Mouse (Mus musculus) ZHBTc4 (cell line): ENCODE measurements around the gene Cxcr2.
A peak's percentile ranks its signal among the peaks of the same experiment; 100 is the strongest.

ENCODE experiments used
- DNase-seq: peaks from one replicate; pipeline ENCODE4 v3.0.0-alpha.2; 2011; ENCODE audit warnings: low read depth, low spot score

Gene Cxcr2

DNA sequence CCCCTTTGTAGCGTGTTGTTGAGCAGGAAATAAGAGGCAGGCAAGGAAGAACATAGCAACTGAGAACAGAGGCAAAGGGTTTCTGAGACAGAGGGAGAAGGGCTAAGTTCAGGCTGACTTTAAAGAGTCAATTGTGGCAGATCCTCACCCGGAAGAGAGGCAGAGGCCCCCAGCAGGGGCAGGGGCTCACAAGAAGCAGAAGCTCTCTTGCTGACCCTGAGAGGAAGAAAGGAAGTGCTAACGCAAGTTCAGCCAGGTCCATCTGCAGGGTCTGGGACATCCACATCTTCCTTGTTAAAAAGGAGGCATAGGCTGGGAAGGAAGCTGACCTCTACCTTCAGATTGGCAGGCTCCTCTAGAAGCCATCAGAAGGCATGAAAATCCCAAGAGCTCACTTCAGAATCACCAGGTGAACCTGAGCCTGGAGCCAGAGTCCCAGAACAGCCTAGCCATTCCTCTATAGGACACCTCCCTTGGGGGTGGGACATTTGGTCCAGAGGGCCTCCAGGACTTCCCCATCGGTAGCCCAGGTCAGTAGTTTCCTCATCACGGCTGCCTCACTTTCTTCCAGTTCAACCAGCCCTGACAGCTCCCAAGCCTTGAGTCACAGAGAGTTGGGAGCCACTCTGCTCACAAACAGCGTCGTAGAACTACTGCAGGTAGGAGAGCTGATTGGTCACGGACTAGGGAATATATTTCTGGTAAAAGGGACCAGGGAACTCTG is at the start of gene Cxcr2:
Gene Cxcr2, plus strand, starts transcription at position 529 of the 724 bp plus-strand sequence.
- no peak for DNase-seq

DNA sequence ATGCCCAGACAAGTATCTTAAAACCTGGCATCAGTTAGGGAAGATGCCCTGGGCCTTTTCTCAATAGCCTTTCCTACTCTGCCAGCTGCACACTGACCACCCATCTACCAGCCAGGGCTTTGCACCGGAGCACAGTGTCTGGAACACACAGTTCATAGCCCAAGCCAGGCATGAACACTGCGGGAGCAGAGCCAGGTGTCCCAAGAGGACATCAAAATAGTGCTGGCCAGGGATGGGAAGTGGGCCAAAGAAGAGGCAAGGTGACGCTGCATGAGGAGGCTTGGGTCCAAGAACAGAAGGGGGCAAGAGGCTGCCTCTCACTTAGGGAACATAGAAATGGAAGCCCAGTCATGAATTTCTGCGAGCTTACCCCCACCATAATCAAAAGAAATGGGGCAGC is 48.1 kb upstream of the Cxcr2 start:
- DNase-seq = no peak

DNA sequence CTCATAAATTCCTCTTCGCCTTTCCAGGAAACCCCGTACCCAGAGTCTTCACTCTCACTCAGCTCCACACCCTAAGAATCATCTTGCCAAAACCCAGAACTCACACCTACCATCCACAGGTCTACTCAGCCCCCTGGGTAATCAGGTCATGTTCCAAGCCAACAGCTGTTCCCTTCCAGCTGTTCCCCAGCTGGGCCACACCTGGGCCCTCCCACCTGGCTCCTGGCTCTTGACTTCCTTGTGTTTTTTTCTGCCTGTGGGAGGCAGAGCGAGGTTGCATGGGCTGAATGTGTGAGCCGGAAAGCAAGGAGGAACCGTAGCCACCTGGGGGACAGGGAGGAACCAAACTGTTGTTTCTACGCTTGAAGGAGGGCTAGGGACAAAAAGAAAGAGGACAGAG is 47.6 kb upstream of the Cxcr2 start:
- peak; percentile 64 for DNase-seq

DNA sequence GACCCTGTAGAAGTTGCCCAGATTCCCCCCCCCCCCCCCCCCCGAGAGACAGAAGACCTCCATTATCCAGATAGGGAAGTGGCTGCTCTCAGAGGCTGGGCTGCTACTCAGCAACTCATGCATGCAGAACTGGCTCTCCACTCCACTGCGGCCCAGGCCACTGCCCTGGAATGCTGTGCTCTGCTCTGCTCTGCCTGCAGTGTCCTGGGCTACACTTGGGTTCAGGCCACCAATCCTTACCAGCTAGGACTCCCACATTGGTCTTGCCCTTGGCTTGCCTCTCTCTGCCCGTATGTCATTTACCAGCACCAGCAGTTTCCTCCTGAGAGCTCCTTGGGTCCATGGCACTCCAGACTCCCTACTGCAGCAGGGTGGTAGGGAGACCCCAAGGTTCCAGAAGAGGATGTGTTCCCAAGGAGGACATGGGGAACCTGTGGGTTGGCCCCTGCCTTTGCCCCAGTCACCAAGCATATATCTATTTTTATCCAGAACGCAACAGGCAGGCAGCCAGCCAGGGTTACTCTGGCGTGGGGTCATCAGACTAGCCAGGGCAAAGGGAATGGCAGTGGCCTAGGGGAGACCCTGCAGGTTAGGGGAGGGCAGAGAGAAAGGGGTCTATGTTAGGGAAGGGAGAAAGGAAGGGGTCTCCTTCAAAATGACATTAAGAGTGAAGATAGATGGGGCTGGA is 45.7 kb upstream of the Cxcr2 start:
- DNase-seq = no peak

DNA sequence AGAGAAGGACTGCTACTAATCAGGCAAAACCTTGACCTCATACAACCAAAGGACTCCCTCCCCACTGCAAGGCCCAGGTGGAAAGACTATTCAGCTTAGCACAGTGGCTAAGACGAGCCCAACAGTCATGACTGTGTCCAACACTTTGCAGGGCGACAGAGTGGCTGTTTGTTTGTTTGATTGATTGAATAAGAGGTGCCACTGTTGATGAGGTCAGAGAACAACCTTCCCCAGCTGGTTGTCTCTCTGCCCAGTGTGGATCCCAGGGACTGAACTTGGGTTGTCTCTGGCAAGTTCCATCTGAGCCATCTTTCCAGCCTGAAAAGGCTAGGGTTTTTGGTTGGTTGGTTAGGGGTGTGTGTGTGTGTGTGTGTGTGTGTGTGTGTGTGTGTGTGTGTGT is 44.1 kb upstream of the Cxcr2 start:
- no peak for DNase-seq

DNA sequence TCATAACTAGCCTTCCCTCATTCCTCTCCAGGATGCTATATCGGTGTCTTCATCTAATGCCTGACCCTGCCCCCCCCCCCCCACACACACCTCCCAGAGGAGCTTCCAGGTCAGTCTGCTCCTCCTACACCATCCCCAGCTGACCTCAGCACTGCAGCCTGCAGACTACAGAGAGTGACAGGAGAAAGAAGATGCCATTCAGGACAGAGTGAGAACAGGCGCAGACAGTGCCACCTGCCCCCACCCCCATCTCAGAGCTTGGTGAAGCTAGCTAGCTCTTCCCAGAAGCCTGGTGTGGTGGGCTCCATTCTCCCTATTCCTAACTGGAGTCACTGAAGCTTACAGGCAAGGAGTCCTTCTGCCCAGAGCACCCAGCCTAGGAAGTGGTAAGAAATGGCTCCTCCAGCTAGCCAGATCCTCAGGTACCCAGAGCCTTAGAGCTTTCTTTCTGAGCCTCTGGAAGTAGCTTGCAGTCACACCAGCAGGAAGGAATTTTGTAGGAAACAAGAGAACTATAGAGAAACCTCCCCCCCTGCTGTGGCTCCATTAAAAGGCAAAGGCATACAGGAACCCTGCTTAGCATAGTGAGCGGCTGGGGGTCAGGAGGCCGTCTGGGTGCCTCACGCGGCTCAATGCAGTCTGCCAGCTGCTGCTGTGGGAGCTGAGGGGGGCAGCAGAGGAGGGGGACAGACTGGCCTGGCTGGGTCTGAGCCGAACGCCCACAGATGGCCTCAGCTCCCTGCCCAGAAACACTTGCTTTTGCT is 42.7 kb upstream of the Cxcr2 start:
- peak; percentile 98 for DNase-seq

DNA sequence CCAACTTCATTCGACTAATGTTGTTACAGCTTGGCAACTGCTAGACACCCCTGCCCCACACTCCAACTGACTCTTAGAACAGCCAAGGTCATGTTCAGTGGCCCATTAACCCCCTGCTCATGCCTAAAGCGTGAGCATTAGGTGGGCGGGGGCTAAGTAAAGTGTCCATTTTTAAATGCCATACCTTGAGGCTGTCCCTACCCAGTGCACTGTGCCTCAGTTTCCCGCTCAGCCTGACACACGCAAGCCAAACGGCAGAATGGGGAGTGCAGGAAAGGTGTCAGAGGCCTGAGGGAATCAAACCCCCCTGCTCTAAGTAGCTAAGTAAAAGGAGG is 42.1 kb upstream of the Cxcr2 start:
- peak; percentile 91 for DNase-seq

DNA sequence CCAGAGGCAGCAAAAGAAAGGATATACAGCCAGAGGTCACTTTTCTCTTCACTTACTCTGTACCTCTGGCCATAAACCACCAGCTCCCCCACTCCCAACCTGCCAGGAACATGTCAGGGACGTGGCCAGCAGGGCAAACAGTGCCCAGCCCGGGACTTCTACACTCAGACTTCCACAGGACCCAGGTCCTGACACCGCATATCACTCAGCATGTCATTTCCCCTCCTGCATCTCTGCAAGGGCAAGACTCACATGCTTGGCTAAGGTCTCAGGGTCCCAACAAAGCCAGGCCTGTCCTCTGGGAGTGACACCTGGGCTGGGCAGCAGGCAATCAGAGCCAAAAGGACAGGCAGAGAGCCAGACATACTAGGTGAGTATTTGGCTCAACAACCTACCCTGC is 40.7 kb upstream of the Cxcr2 start:
- DNase-seq = no peak

DNA sequence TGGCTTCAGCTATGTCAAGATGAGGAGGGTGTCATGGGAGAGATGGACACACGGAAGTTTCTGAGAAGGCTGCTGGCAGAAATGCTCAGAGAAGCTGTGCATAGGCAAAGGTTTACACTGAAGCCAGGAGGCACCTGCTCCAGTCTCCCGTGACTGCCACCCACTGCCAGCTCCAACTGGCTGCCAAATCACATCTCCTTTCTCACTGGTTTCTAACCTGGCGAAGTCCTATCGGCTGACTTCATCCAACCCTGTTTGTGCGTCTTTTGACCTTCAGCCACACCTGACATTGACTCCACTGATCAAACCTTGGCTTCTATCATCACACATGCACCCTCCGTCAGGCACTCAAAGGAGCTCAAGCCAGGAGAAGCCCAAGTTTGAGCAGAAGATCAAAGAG is 35.9 kb upstream of the Cxcr2 start:
- DNase-seq = no peak

DNA sequence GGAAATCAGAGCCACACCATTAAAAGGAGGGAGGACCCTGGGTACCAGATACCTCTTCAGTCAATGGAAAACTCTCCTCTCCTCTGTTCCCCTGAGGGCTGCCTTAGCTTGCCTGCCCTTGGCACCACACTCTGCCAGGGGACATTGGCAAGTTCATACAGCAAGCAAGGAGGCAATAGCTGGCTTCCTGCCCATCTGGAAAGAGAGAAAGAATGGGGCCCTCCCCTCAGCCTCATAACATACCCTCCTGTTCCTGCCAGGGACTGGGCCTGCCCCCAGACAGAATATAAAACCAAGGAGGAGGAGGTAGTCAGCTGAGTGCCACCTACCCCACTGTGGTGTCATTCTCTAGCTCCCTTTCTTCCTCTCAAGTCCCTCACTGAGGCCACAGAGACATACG is 34.7 kb upstream of the Cxcr2 start:
- no peak for DNase-seq

DNA sequence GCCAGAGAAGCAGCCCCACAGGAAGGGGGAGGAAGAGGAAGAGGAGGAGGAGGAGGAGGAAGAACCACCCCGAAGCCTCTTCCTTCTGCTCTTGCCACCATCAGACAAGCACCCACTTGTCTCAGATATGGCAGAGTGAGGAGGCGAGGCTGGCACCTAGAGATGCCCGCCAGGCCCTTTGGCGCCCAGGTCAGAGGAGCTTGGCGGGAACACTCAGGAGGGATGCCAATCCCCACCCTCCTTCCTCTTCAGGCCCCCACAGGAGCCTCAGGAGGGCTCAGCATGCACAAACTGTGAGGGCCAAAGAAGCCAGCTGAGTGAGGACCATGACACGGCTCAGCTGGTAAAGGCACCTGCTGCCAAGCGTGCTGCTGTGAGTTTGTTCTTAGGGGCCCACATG is 32.7 kb upstream of the Cxcr2 start:
- no peak for DNase-seq

DNA sequence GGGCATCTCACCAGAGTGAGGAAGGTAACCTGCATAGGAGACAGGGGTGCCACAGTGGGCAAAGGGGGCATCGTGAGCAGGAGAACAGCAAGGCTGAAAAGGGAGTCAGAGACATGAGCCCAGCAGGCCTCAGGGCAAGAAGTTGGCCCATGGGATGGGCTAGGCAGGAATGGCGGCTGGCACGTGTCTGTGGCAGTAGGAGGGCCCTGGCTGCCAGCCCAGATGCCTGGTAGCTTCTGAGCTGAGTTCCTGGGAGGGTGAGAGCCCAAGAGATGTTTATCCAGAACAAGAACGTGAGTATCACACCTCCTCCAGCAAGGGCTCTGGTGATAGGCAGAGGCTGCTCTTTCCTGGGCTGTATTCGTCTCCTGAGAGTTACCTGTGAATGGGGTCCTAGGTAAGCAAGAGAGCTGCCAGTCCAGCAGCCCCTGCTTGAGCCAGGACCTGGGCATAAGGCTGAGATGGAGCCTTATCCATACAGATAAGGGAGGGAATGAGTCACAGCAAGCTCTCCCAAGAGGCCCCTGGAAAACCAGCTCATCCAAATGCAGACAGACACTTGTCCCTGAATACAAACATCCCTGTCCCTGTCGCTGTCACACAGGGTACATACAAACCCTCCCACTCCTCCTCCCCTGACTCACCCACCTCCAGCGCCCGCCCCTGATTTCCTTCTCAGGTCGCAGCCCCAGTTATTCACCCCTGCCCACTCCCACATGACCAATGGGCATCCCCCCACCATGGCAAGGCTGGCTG is 31.8 kb upstream of the Cxcr2 start:
- DNase-seq = no peak

DNA sequence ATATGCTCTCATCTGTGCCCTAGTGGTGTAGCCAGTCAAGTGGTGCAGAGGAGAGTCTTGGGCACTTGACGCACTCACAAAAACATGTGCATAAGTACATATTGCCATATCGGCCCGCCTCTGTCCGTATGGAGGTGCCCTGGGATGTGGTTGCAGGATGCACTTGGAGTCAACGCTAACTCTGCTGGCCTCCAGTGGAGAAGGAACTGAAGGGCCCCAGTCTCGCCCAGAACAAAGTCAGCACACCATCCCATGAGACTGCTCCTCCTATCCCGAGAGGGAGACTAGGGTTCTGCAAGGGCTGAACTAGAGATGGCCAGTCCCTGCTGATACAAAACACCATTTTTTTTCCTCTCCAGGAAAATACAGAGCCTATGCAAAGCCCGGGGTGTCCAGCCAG is 30.6 kb upstream of the Cxcr2 start:
- DNase-seq = no peak

DNA sequence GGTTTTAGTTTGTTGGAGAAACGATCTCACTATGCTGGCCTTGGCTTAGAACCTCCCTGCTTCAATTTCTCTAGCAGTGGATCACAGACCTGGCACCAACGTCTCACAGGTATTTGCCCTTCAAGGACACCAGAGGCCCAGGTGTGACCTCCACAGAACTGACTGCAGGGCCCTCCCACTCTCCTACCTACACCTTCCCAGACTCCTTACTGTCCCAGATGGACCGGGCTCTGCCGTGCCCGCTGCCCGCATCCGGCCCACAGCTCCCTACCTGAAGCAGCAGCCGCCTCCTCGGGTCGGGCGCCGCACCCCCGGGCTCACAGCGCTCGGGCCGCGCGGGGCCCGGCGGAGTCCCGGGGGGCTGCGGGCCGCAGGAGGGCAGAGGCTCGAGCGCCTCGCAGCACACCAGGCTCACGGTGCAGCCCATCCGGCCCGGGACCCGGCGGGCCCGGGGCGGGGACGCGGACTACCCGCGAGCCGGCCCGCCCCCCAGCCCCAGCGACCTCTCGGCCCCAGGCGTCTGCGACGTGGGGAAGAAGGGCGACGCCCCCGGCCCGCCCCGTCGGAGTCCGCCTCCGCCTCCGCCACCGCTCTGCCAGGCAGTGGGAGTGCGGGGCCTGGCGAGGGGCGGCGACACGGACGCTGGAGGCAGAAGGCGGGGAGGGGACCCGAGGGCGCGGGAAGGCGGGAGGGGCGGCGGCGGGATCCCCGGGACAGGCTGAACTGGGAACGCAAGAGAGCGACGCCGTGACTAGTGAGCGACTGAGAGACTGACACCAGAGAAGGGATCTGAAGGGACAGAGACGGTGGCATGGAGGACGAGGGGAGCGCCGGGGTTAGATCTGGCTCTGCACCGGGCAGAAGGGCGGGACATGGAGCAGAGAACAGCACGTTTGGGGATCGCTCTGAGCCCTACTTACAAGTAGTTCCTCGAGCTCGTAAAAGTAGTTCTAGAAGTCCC is 29.5 kb upstream of the Cxcr2 start, which contains the start of gene Tns1:
Gene Tns1, minus strand, starts transcription at position 429 of the 961 bp plus-strand sequence.
- peak; percentile 82 for DNase-seq

DNA sequence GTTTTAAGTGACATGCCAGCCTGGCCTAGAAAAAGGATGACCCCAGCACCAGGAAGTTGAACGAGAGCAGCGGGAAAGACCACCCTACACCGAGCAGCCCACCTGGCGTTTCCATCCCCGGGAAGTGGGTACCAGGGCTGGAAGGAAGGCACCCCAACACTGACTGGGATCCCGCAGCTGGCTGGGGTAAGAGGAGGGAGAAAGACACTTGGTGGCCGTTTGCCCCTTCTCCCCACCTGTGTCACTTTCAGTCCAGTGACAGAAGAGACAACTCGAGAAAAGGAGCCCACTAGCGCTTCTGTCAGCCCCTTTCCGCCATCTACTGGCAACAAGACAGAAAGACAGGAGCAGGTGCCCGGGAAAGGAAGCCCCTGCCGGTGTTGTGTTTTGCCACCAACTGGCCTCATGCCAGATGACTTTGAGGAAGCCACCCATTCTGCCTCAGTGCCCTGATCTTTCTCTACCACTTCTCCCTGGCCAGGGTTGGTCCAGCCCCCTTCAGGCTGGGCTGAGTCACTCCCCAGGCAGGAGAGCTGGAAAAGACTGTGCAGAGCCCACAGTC is 28.7 kb upstream of the Cxcr2 start, which contains the start of gene Rufy4:
Gene Rufy4, plus strand, starts transcription at position 551 of the 562 bp plus-strand sequence.
- DNase-seq = peak; percentile 90

DNA sequence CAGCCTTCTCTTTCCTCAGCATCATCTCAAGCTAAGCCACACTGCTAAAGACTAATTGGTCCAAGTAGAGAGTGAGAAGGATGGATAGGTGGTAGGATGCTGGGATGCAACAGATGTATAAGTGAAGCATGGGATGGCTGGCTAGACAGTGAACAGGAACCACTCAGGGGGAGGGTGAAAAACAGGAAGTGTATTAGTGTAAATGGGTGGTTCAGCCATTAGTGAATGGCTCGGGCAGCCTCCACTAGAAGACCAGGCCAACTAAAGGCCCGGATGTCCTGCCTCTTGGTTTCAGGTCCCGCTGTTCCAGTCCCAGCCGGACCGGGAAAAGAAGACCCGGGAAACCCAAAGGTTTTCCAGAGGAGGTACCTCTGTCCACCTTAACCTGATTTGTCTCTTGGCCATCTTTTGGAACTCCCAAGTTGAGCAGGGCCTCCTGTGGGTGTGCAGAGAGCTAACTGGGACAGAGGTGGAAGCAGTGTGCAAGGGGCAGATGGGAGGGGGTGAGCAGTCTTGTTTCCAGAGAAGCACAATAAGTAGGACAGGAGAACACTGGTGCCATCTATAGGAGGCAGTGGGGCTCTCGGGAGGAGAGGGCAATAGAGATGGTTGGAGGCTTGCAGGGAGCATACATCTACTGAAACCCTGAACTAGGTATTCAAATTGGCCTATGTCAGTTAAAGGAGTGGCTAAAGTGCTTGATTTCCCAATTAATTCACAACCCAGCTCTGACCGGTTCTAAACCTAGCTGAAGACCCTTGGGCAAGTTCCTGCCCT is 22.7 kb upstream of the Cxcr2 start:
- no peak for DNase-seq

DNA sequence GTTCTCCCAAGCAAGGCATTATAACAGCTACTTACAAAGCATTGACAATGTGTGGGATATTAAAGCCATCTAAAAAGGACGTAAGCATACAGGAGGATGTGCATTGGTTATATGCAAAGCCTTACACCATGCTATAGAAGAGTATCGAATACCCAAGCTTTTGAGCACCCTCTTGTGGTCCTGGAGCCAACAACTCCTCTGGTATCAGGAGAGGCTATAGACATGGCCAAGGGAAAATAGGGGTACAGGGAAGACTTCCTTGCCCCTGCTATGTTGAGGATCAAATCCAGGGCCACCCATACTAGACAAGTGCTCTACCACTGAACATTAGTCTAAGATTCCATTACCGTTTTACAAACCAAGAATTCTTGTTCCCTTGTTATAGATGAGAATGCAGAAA is 21.8 kb upstream of the Cxcr2 start:
- DNase-seq = no peak

DNA sequence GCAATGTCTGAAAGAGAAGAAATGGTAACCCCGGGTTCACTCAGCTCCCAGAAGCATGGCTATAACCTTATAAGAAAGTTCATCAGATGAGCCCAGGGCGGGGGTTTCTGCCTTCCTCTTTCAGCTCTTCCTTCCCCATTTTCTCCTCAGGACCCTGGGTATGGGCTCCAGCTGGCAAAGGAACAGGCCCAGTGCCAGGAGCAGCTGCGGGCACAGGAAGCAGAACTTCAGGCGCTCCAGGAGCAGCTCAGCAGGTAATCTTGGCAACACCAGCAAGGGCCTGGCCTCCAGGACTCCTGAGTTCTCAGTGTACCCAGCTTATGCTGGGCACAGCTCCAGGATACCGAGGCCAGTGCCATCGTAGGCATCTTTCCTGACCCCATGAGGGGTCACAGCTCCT is 19.8 kb upstream of the Cxcr2 start:
- DNase-seq = no peak

DNA sequence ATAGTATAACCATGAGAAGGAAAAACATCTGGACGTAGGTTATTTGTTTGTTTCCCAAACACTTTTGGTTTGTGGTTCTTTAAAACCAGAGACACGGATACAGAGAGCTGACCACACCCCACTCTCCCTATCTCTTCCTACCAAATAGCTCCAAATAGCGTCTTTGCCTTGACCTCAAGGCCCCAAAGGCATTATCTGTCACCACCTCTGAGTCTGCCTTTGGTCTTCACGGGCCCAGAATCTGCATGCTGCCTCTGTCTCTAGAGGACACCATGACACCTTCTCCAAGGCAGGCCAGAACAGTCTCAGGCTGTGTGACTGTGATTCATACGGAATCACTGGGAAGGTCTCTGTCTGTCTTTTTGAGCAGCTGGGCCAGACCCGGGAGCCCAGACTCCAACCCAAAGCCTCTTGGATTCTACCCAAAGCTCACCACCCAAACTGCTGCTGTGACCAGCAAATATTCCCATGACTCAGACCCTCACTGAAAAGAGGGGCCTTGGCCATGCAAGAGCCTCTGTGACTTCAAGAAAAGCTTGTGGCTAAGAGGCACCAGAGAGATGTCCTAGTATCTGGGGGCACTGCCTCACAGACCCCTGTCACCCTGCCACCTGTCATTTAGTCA is 18.4 kb upstream of the Cxcr2 start:
- DNase-seq = no peak
